Mouse (Mus musculus) hindbrain, postnatal 0 days (tissue): ENCODE data around the gene Rbm18. TPM values are rescaled to one million over a fixed set of nuclear protein-coding genes. Genes with fewer than 3 reads are reported as not detected.

Experiments used
- ATAC-seq: fragments of 200-750 bp; cut with Nextera tagmentation; 2 replicates; pipeline ENCODE4 v1.8.0; 2017; ENCODE audit warnings: mild to moderate bottlenecking, moderate TSS enrichment, moderate library complexity
- DNase-seq: peaks from one replicate; pipeline ENCODE4 v3.0.0-alpha.2; 2015; ENCODE audit warnings: low spot score
- H3K27ac ChIP-seq: fragments of 300-500 bp; sonication (generic); 2 replicates; pipeline ENCODE4 v1.5.1; 2014; ENCODE audit warnings: mild to moderate bottlenecking
- H3K27me3 ChIP-seq: fragments of 300-500 bp; sonication (generic); 2 replicates; pipeline ENCODE4 v1.6.1; 2014; ENCODE audit warnings: low read length, mixed read lengths; ENCODE audit not compliant: insufficient read depth
- H3K36me3 ChIP-seq: fragments of 300-500 bp; sonication (generic); 2 replicates; pipeline ENCODE4 v1.6.1; 2014; ENCODE audit warnings: low read length, mixed read lengths; ENCODE audit not compliant: insufficient read depth
- H3K4me1 ChIP-seq: fragments of 300-500 bp; sonication (generic); 2 replicates; pipeline ENCODE4 v1.6.1; 2014; ENCODE audit warnings: antibody characterized with exemption, low read length, mixed read lengths; ENCODE audit not compliant: insufficient read depth
- H3K4me2 ChIP-seq: fragments of 300-500 bp; sonication (generic); 2 replicates; pipeline ENCODE4 v1.6.1; 2014; ENCODE audit warnings: low read depth, mild to moderate bottlenecking, low read length, moderate library complexity, mixed read lengths
- H3K4me3 ChIP-seq: fragments of 300-500 bp; sonication (generic); 2 replicates; pipeline ENCODE4 v1.5.1; 2014; ENCODE audit warnings: low read length
- H3K9ac ChIP-seq: fragments of 300-500 bp; sonication (generic); replicated peaks from 2 replicates; pipeline ENCODE4 v1.6.1; 2014; ENCODE audit warnings: mild to moderate bottlenecking, low read length, moderate library complexity, mixed read lengths
- H3K9me3 ChIP-seq: fragments of 300-500 bp; sonication (generic); 2 replicates; pipeline ENCODE4 v1.6.1; 2016; ENCODE audit warnings: low read length, mixed read lengths
- CTCF ChIP-seq: IDR thresholded peaks from 2 replicates; pipeline ENCODE4 v1.5.1; 2016; ENCODE audit warnings: antibody characterized with exemption, control low read depth, low read depth
- WGBS: fragments of 180-500 bp; shearing (Covaris S2); extraction: QIAGEN DNeasy Blood & Tissue Kit; methylation state at CpG from one replicate; pipeline ENCODE4 v1.1.7; 2014; 5-methylcytosine and 5-hydroxymethylcytosine counted together
- polyA plus RNA-seq: library from polyadenylated mRNA; unstranded; fragments of >200 nt; fragmentation: Nextera tagmentation; extraction: Ambion mirVana; gene quantifications from 2 replicates; pipeline ENCODE4 v1.2.1, GENCODE M21; 2015
- total RNA-seq: library from RNA; depleted of rRNA; stranded (reverse); fragments of >200 nt; gene quantifications from 2 replicates; pipeline ENCODE4 v1.2.3, GENCODE M21; 2014

The Rbm18 gene
- total and polyA plus RNA-seq, 2 experiments from 2014 or later: 48.6 to 98.1 TPM

DNA sequence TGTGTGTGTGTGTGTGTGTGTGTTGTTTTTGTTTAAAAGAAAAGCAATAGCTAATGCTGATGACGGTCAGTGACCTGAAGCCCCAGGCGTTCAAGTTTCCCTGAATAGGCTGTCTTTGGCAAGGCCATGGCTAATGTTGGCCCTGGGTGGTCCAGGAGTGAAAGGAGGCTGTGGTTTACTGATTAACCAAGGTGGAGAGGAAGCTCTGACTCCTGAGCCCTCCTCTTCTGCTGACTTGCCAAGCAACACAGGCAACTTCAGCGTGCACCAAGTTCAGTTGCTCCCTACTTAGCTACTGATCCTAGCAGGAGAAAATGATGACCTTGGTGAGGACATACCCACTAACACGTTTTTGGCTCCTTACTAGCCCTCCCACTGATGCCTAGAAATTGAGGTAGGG, 43.8 kb downstream of the Rbm18 start:
- Histone ChIP-seq H3K27me3 (peaks cover 82% of the 10 kb centered on the region), H3K36me3 (no peaks in the 10 kb centered on the region), H3K4me1 (peaks cover 8% of the 10 kb centered on the region), H3K4me3 (no peak overlapping the region), H3K9me3 (no peaks in the 10 kb centered on the region), H3K4me2 (no peak overlapping the region), H3K27ac (no peak overlapping the region), H3K9ac (no peak overlapping the region)
- DNase-seq (no peak), ATAC-seq (no peak)
- WGBS: 3% methylated on average over 4 of the region's 4 CpGs
- TF ChIP-seq CTCF: no peak

DNA sequence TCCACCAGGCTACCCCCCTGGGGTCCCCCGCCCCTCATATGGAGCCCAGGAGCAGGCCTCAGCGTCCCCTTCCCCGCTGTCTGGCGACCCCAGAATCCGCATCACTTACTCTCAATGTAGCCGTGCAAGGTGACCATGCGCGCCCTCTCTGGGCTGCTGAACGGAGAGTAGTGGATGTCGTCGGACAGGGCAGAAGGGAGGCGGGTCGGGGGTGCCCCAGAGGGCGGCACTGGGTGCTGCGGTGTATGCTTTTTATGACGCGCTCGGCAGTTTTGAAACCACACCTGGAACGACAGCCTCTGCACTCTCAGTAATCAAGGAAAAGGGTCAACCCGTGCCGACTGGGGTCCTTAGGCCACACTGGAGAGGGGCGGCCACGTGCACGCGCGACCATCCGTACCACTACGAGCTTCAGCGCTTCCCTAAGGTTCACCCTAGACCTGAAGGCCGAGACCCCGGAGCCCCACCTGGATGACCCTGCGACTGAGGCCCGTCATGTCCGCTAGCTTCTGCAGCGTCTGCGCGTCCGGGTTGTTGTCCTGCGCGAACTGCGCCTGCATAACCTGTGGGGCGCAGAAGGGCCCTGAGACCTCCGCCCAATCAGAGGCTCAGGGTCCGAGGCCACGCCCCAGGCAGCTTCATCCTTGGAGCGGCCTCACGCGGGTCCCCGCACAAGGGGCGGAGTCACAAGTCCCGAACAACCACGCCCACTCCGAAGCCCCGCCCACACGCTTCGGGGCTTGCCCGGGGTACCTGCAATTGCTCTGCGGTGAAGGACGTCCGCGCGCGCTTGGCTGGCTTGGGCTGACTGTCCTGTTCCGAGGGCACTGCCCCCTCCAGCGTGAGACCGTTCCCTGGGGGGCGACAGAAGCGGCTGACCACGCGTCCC, 45.5 kb downstream of the Rbm18 start:
- 3% methylated on average over 69 of the region's 70 CpGs for WGBS
- DNase-seq (no peak), ATAC-seq (peak; percentile 55)
- no peak overlapping the region for H3K9ac ChIP-seq
- H3K9me3 ChIP-seq: no peaks in the 10 kb centered on the region
- peak overlapping the region; percentile 36 for H3K4me3 ChIP-seq
- peaks cover 8% of the 10 kb centered on the region for H3K4me1 ChIP-seq
- H3K36me3 ChIP-seq: no peaks in the 10 kb centered on the region
- peaks cover 65% of the 10 kb centered on the region for H3K27me3 ChIP-seq
- no peak overlapping the region for H3K27ac ChIP-seq
- no peak for TF ChIP-seq CTCF
- H3K4me2 ChIP-seq: peak overlapping the region; percentile 68

DNA sequence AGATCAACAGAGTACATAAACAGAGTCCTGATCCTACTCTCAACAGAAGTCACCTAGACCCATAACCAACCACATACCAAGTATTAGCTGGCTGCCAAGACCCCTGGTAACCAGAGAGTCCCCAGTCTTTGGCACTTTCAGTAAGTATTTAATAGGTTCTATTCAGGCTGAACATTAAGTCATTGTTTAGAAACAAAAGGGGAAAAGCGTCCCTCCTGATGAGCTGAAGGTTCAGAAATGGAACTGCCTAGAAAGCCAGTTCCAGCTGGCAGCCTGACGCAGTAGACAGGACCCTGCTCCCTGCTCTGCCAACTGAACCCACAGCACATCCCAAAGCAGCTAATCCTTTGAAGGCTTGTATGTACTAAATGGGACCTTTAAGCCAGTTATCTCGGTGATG, 47.4 kb downstream of the Rbm18 start:
- H3K4me1 ChIP-seq: peaks cover 8% of the 10 kb centered on the region
- no peak overlapping the region for H3K4me2 ChIP-seq
- ATAC-seq (no peak), DNase-seq (no peak)
- H3K27ac ChIP-seq: no peak overlapping the region
- TF ChIP-seq CTCF: no peak
- H3K36me3 ChIP-seq: no peaks in the 10 kb centered on the region
- no peak overlapping the region for H3K9ac ChIP-seq
- H3K9me3 ChIP-seq: no peaks in the 10 kb centered on the region
- 23% methylated on average over 3 of the region's 3 CpGs for WGBS
- H3K4me3 ChIP-seq: no peak overlapping the region
- peaks cover 46% of the 10 kb centered on the region for H3K27me3 ChIP-seq

DNA sequence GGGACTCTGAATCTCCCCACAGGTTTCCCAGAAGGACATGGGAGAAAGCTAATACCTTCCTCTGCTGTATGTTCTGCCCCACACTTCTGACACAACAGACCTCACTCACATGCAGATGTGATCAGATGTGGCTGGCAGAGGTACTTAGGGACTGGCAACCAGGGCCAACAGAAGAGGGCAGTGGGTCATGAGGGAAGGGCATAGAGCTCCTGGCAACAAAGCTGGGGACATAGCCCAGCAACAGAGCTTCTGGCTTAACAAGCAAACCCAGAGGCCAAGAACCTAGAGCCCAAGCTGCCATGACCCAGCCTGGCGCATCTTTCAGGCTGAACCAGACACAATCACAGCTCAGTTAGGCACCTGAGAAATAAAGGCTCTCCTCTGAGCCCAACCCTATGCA, 51.5 kb downstream of the Rbm18 start:
- no peak overlapping the region for H3K27ac ChIP-seq
- 81% methylated on average over 1 of the region's 1 CpGs for WGBS
- no peak for ATAC-seq
- no peak overlapping the region for H3K9ac ChIP-seq
- no peaks in the 10 kb centered on the region for H3K36me3 ChIP-seq
- H3K9me3 ChIP-seq: no peaks in the 10 kb centered on the region
- no peak for TF ChIP-seq CTCF
- DNase-seq: no peak
- no peaks in the 10 kb centered on the region for H3K4me1 ChIP-seq
- H3K4me3 ChIP-seq: no peak overlapping the region
- peaks cover 9% of the 10 kb centered on the region; the same call in 1 of the 2 replicates for H3K27me3 ChIP-seq
- no peak overlapping the region for H3K4me2 ChIP-seq

DNA sequence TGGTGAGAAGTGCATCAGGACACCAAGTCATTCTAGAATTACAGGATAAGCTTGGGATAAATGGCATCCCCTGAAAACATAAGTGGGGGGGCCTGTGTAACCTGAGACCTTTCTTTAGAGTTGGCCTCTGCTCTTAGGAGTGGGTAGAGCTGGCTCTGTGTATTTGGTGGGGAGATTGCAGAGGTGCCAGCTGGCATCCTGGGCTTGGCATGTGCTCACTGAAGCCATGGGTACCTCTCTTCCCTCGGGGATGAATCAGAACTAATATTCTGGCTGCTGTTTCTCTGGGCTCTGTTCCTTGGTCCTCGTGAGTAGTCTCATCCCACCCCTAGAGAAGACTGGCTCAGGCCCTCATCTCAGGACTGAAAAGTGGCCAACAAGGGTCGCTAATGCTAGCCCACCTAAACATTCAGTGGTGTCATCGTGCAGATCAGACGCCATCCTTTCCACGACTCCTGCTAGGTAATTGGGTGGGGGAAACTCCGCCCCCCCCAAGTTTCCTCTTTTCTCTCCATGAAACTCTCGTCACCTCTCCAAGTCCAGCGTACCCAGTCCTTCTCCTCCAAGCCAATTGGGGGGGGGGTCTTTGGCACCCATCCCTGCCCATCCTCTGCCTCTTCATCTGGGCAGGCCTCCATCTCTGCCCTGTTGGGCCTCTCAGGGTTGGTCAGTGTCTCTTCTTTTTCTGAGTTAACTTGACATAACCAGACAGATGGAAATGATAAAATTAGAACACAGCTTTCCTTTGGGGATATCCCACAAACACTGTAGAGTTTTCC, 53.6 kb downstream of the Rbm18 start:
- H3K9me3 ChIP-seq: no peaks in the 10 kb centered on the region
- H3K4me1 ChIP-seq: no peaks in the 10 kb centered on the region
- H3K36me3 ChIP-seq: no peaks in the 10 kb centered on the region
- DNase-seq (no peak), ATAC-seq (no peak)
- no peak for TF ChIP-seq CTCF
- H3K27ac ChIP-seq: no peak overlapping the region
- H3K4me3 ChIP-seq: no peak overlapping the region
- no peak overlapping the region for H3K4me2 ChIP-seq
- no peaks in the 10 kb centered on the region for H3K27me3 ChIP-seq
- no peak overlapping the region for H3K9ac ChIP-seq
- WGBS: 74% methylated on average over 9 of the region's 9 CpGs

DNA sequence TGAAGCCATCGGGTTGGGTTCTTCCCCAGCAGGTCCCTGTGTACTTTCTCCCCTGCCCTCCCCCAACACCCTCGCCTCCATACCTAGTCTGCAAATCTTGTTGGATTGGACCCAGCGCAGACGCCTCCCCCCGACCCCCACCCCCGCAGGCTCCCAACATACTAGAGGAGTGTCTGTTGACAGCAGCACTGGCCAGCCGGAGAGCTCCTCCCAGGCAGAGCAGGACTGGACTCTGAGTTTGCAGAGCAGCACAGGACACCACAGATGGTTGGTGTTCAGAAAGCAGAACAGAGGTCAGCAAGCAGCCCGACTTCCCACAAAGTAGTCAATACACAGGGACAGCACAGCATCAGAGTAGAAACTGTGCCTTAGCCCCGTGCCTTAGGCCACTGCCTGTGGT, 55.1 kb downstream of the Rbm18 start:
- ATAC-seq: no peak
- H3K4me3 ChIP-seq: no peak overlapping the region
- no peak for TF ChIP-seq CTCF
- H3K9ac ChIP-seq: no peak overlapping the region
- 0 out of 2 replicates have a peak, but pooled peaks cover 3% of the 10 kb centered on the region for H3K4me1 ChIP-seq
- 40% methylated on average over 9 of the region's 9 CpGs for WGBS
- DNase-seq: no peak
- H3K4me2 ChIP-seq: no peak overlapping the region
- no peak overlapping the region for H3K27ac ChIP-seq
- no peaks in the 10 kb centered on the region for H3K36me3 ChIP-seq
- H3K27me3 ChIP-seq: no peaks in the 10 kb centered on the region
- H3K9me3 ChIP-seq: no peaks in the 10 kb centered on the region
